Mouse (Mus musculus): ENCODE results near the gene Zkscan17.

The Zkscan17 gene

DNA sequence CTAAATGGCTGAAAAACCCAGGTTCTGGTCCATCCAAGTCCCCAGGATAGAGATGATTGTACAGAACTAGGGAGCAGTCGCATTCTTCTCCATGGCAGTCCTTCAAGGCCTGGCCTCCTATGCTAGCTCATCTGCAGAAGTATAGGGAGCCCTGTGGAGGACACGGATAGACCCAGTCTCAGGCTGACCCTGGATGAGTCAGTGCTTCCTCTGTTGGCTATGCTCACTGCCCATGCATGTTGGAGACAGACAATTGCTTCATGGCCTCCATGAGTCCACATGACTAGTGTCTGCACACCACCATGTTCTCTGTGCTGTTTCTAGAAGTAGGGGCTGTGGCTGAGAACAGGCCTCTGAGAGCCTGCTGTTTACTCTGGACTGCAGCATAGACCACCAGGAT is 70.2 kb downstream of the Zkscan17 start:
- no peak for DNase-seq

DNA sequence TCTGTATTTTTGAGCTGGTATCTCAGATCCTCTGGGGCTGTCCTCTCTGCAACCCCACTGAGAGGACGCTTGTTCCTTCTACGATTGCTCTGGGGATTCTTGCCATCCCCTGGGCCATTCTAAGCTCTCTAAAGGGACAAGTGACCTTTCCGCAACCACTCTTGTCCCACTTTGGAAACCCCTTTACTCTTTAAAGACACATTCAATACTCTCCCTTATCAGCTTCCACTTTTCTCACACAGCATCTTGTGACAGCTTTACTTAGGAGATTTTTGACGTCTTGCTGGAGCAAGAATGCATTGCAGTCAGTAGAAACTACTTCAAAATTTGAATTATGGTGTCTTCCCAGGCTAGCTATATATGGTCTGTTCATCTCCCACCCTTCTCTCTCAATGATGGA is 75.5 kb downstream of the Zkscan17 start, which contains the start of gene Snap47:
Gene Snap47 (minus strand): TSS at position 101 of the 400 bp plus-strand sequence.
- DNase-seq, result no peak

DNA sequence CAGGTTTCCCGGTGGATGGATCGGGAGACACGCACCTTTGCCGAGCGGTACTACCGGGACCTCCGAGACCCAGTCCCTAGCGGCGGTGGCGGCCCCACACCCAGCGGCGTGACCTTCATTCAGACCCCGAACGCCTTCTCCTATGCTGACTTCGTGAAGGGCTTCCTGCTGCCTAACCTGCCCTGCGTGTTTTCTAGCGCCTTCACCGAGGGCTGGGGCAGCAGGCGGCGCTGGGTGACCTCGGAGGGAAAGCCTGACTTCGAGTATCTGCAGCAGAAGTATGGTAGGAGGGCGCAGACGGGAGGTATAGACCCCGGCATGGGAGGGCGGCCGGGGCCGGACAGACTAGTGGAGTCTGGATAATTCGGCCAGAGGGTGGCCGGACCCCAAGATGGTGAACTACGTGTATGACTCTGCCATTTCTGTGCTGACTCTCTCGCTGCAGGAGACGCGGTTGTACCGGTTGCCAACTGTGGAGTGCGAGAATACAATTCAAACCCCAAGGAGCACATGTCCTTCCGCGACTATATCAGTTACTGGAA is 76.2 kb downstream of the Zkscan17 start:
- DNase-seq, result peak; percentile 50 to 60

DNA sequence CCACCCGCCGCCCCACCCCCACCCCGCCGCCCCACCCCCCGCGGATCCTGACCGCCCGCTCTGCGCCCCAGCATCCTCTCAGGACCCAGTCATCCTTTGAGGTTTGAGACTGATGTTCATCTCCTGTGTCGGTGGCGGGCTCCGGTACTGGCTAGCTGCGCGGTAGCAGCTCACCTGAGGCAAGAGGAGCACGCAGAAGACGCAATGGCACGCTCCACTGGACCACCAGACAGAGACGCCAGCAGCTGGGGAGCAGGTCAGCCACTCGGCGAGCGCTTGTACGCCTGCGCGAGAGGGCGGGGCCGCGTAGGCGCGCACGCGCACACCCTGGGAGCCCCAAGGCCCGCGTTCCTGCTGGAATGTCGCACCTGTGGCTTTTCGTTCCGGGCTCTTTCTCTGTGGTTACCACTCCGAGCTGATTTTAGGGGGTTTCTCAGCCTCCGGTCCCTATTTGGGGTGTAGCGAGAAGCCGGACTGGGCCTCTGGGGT is 76.8 kb downstream of the Zkscan17 start, which contains the start of gene Jmjd4:
Gene Jmjd4 (plus strand): TSS at position 305 of the 489 bp plus-strand sequence.
- peak; percentile 78 to 85 for DNase-seq

DNA sequence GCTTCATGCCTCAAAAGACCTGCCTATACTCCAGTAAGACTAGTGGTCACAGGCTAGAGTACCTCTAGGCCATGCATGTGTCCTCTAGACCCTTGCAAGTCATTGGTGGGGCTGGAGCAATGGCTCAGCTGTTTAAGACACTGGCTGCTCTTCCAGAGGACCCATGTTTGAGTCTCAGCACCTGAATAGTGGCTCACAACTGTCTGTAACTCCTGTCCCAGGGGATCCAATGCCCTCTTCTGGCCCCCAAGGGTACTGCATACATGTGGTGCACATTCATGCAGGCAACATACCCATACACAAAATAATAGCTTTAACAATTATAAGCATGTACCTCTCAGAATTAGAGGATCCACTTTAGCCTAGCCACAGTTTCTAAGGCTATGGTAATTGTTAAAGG is 83.4 kb downstream of the Zkscan17 start:
- DNase-seq, result no peak

DNA sequence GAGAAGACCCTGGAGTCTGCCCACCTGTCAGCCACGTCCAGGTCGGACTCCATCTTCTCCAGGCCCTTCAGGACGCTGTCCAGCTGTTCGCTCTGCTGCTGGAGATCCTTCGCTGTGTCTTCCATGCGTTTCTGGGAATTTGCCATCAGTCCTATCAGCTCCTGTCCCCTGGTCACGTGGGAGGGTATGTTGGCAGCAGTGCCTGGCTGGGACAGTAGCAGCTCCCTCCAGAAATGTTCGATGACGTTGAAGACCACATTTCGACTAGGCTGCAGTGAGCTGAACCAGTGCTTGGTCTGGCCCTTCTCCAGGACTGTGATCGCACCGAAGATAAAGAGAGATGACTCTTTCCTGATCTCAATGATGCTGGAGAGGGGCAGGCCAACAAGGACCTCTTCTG is 88.6 kb downstream of the Zkscan17 start:
- DNase-seq, result no peak

All from thymus, adult 18-20 months (tissue).